Mouse (Mus musculus): ENCODE results near the gene Iqcf6. TPM values are rescaled to one million over a fixed set of nuclear protein-coding genes. Genes with fewer than 3 reads are reported as not detected.

The Iqcf6 gene
- total and polyA plus RNA-seq, 3 experiments = not detected

DNA sequence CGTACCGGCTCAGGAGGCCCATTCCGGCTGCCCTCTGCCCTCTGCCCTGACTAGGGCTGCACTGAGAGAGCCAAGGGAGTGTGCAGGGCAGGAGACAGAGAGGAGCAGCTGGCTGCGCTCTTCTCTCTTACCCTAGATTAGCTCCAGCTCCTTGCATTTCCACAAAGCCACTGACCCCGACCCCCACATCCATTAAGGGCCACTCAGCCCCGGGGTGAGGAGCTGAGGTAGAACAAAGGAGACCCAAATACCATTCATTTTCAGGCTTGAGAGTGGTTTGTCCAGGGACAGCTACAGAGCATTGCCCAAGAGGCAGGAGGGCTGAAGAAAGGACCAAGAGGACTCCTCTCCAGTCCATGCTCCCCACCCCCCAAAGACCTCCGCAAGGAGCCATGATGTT is 33.1 kb downstream of the Iqcf6 start:
- Histone ChIP-seq H3K27me3 (ENCODE audit: control insufficient read depth in 1 of 2, insufficient read depth in 2 of 2, low read length in 2 of 2) (no peaks in the 10 kb centered on the region), H3K4me3 (ENCODE audit: control insufficient read depth in 1 of 2, insufficient read depth in 1 of 2, low read depth in 2 of 2, low read length in 2 of 2) (no peak overlapping the region), H3K36me3 (ENCODE audit: control insufficient read depth in 1 of 2, insufficient read depth in 2 of 2, low read length in 2 of 2) (peaks cover 0 to 1% of the 10 kb centered on the region in 2 experiments; a peak in 1 of 4 replicates), H3K9ac (ENCODE audit: control insufficient read depth, low read depth, low read length, poor library complexity, severe bottlenecking) (no peak overlapping the region), H3K27ac (ENCODE audit: control insufficient read depth, low read depth, low read length) (no peak overlapping the region), H3K9me3 (replicated peaks; ENCODE audit: insufficient read depth, low read length) (no peaks in the 10 kb centered on the region), H3K79me2 (ENCODE audit: control insufficient read depth, insufficient read depth, low read length, poor library complexity) (no peaks in the 10 kb centered on the region), H3K4me1 (ENCODE audit: control insufficient read depth in 1 of 2, insufficient read depth in 2 of 2, low read length in 2 of 2) (no peaks in the 10 kb centered on the region)
- no peak for DNase-seq (ENCODE audit: low read depth, low spot score)
- no peak for TF ChIP-seq SIN3A (IDR thresholded peaks at IDR 0.05; ENCODE audit: low read length)
- TF ChIP-seq ELF1 (IDR thresholded peaks at IDR 0.05; ENCODE audit: low read depth, low read length) = no peak
- no peak for TF ChIP-seq RAD21 (IDR thresholded peaks at IDR 0.05; ENCODE audit: low read depth, low read length)
- TF ChIP-seq MAX (IDR thresholded peaks at IDR 0.05; ENCODE audit: low read length) = no peak
- no peak for TF ChIP-seq E2F4 (IDR thresholded peaks at IDR 0.05; ENCODE audit: borderline replicate concordance, low read depth, low read length)
- TF ChIP-seq MYC (IDR thresholded peaks at IDR 0.05; ENCODE audit: low read depth, low read length) = no peak
- TF ChIP-seq POLR2AphosphoS2 (IDR thresholded peaks at IDR 0.05; ENCODE audit: low read length) = no peak
- no peak for TF ChIP-seq USF2 (IDR thresholded peaks at IDR 0.05; ENCODE audit: borderline replicate concordance in 1 of 2, insufficient read depth in 1 of 2, low read depth in 1 of 2, low read length in 2 of 2)
- TF ChIP-seq RCOR1 (IDR thresholded peaks at IDR 0.05; ENCODE audit: low read depth, low read length) = no peak
- no peak for TF ChIP-seq MAZ (IDR thresholded peaks at IDR 0.05; ENCODE audit: low read depth, low read length)

DNA sequence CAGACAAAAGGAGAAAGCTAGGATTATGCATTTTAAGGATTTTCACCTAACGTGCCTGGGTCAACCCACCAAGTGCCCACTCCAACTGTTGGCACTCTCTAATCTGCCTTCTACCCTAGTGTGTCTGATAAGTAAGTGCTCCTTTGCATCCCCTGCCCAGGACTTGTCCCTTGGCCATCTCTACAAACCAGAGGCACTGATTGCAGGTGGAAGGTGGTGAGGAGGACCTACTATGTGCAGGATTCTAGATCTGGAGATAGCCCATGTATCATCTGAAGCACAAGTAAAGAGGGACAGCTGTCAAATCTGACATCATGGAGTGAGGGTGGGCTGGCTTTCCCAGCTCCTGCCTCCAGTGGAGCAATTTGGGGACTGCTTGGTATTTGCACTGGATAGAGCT is 33.6 kb downstream of the Iqcf6 start:
- Histone ChIP-seq H3K36me3 (ENCODE audit: control insufficient read depth in 1 of 2, insufficient read depth in 2 of 2, low read length in 2 of 2) (peaks cover 0 to 1% of the 10 kb centered on the region in 2 experiments; a peak in 1 of 4 replicates), H3K9me3 (replicated peaks; ENCODE audit: insufficient read depth, low read length) (no peaks in the 10 kb centered on the region), H3K79me2 (ENCODE audit: control insufficient read depth, insufficient read depth, low read length, poor library complexity) (no peaks in the 10 kb centered on the region), H3K4me3 (ENCODE audit: control insufficient read depth in 1 of 2, insufficient read depth in 1 of 2, low read depth in 2 of 2, low read length in 2 of 2) (no peak overlapping the region), H3K9ac (ENCODE audit: control insufficient read depth, low read depth, low read length, poor library complexity, severe bottlenecking) (no peak overlapping the region), H3K4me1 (ENCODE audit: control insufficient read depth in 1 of 2, insufficient read depth in 2 of 2, low read length in 2 of 2) (no peaks in the 10 kb centered on the region), H3K27ac (ENCODE audit: control insufficient read depth, low read depth, low read length) (no peak overlapping the region), H3K27me3 (ENCODE audit: control insufficient read depth in 1 of 2, insufficient read depth in 2 of 2, low read length in 2 of 2) (no peaks in the 10 kb centered on the region)
- TF ChIP-seq POLR2AphosphoS5 (IDR thresholded peaks at IDR 0.05; ENCODE audit: borderline replicate concordance, low read depth, low read length) = no peak
- TF ChIP-seq ZKSCAN1 (IDR thresholded peaks at IDR 0.05; ENCODE audit: low read depth, low read length) = peak; percentile 85; the same call in 1 of the 2 replicates
- no peak for DNase-seq (ENCODE audit: low read depth, low spot score)

DNA sequence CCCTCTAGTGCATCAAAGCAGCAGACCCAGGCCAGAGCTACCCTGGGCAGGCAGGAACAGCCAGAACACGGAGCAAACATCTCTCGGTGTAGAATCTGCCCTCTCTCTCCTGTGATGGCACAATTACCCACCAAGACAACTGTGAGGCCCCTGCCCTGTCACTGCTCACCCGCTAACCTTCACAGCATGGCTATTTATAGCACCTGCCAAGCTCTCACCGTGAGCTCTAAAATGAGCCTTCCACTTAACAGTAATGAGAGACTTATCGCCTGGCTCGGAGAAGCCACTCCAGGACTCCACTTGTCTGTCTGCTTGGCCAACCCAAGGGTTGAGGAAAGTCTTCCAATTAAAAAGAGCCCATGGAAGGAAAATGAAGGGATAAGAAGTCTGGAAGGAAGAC is 36.8 kb downstream of the Iqcf6 start:
- no peak overlapping the region for H3K9ac ChIP-seq (ENCODE audit: control insufficient read depth, low read depth, low read length, poor library complexity, severe bottlenecking)
- no peak for TF ChIP-seq ZMIZ1 (IDR thresholded peaks at IDR 0.05; ENCODE audit: low read depth, low read length)
- no peak for TF ChIP-seq NRF1 (IDR thresholded peaks at IDR 0.05; ENCODE audit: insufficient read depth, low read depth, low read length, poor library complexity, severe bottlenecking)
- TF ChIP-seq MYB (IDR thresholded peaks at IDR 0.05; ENCODE audit: low read depth, low read length) = no peak
- TF ChIP-seq BHLHE40 (IDR thresholded peaks at IDR 0.05; ENCODE audit: borderline replicate concordance, low read depth, low read length) = no peak
- no peak for TF ChIP-seq ZKSCAN1 (IDR thresholded peaks at IDR 0.05; ENCODE audit: low read depth, low read length)
- no peak for TF ChIP-seq USF2 (IDR thresholded peaks at IDR 0.05; ENCODE audit: borderline replicate concordance in 1 of 2, insufficient read depth in 1 of 2, low read depth in 1 of 2, low read length in 2 of 2)
- no peak for TF ChIP-seq SIN3A (IDR thresholded peaks at IDR 0.05; ENCODE audit: low read length)
- no peak for TF ChIP-seq SMC3 (IDR thresholded peaks at IDR 0.05; ENCODE audit: low read depth, low read length)
- TF ChIP-seq ZC3H11A (IDR thresholded peaks at IDR 0.05; ENCODE audit: low read depth, low read length) = no peak
- no peak for TF ChIP-seq TCF12 (IDR thresholded peaks at IDR 0.05; ENCODE audit: low read depth, low read length)
- no peak for TF ChIP-seq CHD2 (IDR thresholded peaks at IDR 0.05; ENCODE audit: low read length)
- H3K27me3 ChIP-seq (ENCODE audit: control insufficient read depth in 1 of 2, insufficient read depth in 2 of 2, low read length in 2 of 2) = no peaks in the 10 kb centered on the region
- no peaks in the 10 kb centered on the region for H3K79me2 ChIP-seq (ENCODE audit: control insufficient read depth, insufficient read depth, low read length, poor library complexity)
- H3K4me3 ChIP-seq (ENCODE audit: control insufficient read depth in 1 of 2, insufficient read depth in 1 of 2, low read depth in 2 of 2, low read length in 2 of 2) = no peak overlapping the region
- no peak overlapping the region for H3K27ac ChIP-seq (ENCODE audit: control insufficient read depth, low read depth, low read length)
- peaks cover 0 to 1% of the 10 kb centered on the region in 2 experiments; a peak in 1 of 4 replicates for H3K36me3 ChIP-seq (ENCODE audit: control insufficient read depth in 1 of 2, insufficient read depth in 2 of 2, low read length in 2 of 2)
- DNase-seq (ENCODE audit: low read depth, low spot score) = no peak
- H3K9me3 ChIP-seq (replicated peaks; ENCODE audit: insufficient read depth, low read length) = no peaks in the 10 kb centered on the region
- H3K4me1 ChIP-seq (ENCODE audit: control insufficient read depth in 1 of 2, insufficient read depth in 2 of 2, low read length in 2 of 2) = no peaks in the 10 kb centered on the region

Data from MEL (cell line).